Mouse (Mus musculus) telencephalon, adult 2 months (tissue): ENCODE results near the gene Katna1.
A peak's percentile ranks its signal among the peaks of the same experiment; 100 is the strongest.
"Not testable (repeated sequence)": the region's sequence is repeated elsewhere in the genome, so short reads cannot be mapped to it uniquely, and the experiment has no call there.

Source experiments
- DNase-seq: peaks from one replicate; pipeline ENCODE4 v3.0.0-alpha.2; 2011; ENCODE audit warnings: low read depth, low spot score

Gene Katna1

DNA sequence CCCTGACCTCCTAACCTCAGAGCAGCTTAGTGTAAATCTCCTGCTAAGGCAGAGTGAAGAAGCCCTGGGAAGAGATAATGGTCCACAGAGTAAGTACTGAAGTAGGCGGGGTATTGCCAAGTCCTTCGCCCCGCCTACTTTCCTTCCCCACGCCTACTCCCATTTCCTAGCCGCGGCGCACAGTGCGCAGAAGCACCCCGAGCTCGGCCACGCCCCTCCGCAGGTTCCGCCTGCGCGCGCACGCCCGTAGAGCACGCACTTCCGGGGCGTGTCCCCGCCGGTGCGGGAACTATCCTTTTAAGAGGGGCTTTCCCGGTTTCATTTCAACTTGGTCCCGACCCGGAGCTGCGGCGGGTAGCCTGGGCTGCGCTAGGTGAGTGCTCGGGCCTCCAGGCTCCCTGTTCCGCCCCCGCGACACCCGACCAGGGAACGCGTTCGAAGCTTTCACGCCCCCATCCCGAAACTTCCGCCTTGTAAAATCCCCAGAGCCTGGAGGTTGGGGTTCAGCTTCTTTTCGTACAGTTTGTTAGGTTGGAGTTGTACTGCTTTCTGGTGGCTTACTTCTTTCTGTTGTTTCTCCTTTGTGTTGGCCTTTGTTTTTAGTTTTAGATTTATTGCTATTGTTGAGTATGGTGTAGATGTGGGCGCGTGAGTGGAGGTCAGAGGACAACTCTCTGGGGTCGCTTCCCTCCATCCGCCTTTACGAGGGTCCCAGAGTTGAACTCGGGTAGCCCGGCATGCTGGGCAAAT, at the start of gene Katna1:
Gene Katna1 (plus strand): TSS at position 250 of the 750 bp plus-strand sequence.
- peak; percentile 88 for DNase-seq

DNA sequence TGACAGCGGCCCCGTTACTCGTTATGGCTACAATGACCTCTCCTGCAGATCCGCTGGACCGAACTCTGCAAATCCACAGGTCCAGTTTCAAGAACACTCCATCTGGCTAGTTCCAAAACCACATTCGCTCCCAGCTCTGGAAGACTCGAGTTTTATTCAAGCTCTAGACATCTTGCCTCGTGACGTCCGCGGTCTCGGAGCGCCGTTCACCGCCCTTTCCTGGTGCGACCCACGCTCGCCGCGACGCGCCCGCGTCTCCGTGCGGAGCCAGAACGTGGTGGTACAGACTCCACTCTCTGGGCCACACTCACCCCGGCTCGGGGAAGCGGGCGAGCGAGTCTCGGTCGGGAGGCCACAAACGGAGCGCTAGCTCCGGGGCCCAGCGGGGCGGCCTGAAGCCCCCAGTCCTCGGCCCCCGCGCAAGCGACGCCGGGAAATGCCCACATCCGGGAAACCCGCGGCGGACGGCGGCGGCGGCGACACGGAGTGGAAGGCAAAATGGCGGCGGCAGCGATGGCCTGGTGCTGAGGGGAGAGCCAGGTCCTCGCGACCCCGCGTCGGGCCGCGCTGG, 45.0 kb upstream of the Katna1 start, which contains the start of the genes Pcmt1 and Lats1:
Gene Pcmt1 (minus strand): TSS at position 406 of the 571 bp plus-strand sequence.
Gene Lats1 (plus strand): TSS at position 484 of the 571 bp plus-strand sequence.
- DNase-seq: peak; percentile 64

DNA sequence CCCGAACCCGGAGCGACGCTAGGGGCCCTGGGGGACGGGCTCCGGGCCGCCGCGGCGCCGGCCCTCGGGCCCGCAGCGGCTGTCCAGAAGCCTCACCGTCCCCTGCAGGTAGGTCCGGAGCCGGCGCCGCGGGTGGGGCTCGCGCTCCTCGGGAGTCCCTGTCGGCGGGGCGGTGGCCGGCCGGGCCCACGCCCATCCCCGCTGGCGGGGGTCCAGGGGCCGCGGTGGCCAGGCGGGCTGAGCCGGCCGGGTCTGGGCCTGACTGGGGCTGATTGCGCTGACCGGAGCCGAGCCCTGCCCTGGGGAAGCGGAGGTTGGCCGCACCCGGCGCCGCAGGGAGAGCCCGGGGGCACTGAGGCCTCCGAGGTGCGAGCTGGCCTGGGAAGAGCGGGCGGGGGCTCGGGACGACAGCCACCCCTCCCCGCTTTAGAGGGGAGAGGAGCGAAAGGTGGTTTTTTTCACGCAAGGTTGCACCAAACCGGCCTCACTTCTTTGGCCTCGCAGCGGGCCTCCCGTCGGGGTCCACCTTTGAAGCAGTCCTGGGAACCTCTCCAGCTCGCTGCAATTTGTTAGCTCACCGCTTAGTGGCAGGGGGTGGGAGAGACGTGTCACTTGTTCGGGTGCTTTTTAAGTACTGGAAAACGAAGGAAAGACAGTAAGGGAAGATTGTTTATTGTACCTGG, 44.3 kb upstream of the Katna1 start:
- peak; percentile 46 for DNase-seq

DNA sequence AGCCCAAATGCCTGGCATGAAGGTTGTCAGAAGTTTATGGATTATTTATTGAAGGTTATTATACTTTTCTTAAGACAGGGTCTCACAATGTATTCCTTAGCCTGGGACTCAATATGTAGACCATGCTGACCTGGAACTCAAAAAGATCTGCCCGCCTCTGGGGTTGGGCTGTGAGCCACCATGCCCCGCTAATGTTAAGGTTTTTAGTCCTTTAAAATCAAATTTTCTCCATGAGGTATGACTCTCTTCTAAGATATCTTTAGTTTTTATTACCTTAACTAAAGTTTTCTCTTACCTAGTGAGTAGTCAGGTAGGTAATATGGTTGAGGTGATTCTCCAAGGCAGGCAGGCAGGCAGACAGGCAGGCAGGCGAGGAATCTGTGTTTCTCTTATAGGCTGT, 43.6 kb upstream of the Katna1 start:
- DNase-seq: no peak

DNA sequence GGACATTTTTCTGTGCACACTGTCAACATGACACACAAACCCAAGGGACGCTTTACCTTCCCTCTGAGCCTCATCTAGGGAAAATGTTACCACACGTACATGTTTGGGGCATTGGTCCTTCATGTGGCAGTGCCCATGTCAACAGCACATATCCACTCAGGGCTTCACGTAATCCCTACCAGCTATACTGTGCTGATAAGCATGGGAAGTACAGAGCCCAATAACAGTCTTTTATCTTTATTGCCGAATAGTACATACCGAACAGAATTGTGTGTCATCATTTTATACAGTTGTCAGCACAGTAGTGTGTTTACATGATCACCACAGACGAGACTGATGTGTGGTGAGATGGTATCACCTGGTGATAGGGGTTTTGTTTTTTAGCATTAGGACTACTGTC, 38.9 kb upstream of the Katna1 start:
- DNase-seq: no peak

DNA sequence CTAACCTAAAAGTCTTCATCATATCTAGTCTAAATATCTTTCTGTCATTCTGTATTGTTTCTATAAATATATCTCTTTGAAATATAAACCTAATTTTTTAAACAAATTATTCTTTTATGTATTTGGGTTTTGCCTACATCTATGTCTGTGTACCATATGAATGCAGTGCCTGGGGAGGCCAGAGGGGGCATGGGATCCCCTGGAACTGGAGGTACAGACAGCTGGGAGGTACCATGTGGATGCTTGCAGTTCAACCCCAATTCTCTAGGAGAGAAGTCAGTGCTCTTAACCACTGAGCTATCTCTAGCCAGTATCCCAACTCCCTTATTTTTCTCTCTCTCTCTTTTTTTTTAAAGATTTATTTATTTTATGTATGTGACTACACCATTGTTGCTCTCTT, 30.5 kb upstream of the Katna1 start:
- no peak for DNase-seq

DNA sequence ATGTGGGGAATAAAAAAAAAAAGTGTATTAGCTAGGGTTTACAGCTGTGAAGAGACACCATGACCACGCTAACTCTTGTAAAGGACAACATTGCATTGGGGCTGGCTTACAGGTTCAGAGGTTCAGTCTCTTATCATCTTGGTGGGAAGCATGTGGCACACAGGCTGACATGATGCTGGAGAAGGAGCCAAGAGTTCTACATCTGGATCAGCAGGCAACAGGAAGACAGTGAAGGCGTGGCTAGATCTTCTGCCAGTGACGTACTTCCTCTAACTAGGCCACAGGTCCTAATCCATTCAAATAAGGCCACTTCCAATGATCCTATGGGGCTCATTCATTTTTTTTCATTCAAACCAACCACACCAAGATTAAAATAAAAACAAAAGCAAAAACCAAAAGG, 25.7 kb upstream of the Katna1 start:
- DNase-seq: no peak

DNA sequence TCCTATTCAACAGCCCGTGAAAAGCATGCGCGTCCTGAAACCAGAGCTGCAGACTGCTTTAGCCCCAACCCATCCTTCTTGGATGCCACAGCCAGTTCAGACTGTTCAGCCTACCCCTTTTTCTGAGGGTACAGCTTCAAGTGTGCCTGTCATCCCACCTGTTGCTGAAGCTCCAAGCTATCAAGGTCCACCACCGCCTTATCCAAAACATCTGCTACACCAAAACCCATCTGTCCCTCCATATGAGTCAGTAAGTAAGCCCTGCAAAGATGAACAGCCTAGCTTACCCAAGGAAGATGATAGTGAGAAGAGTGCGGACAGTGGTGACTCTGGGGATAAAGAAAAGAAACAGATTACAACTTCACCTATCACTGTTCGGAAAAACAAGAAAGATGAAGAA, 23.2 kb upstream of the Katna1 start:
- no peak for DNase-seq

DNA sequence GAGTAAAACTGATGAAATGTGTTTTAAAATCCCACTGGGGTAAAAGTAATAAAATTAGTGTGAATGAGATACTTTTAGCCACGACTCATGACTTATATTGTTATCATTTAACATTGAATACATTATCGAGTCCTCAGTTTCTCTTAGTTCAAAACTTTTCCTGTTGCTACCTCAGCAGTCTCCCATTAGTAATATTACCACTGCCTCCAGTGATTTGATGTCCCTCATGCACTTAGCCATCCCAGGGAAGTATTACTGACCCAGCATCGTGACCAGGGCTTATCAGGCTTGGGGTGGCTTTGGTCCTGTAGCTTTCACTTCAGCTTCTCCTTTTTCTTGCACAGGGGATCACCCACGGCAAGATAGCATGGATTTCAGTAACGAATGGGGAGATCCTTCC, 15.7 kb upstream of the Katna1 start:
- no peak for DNase-seq

DNA sequence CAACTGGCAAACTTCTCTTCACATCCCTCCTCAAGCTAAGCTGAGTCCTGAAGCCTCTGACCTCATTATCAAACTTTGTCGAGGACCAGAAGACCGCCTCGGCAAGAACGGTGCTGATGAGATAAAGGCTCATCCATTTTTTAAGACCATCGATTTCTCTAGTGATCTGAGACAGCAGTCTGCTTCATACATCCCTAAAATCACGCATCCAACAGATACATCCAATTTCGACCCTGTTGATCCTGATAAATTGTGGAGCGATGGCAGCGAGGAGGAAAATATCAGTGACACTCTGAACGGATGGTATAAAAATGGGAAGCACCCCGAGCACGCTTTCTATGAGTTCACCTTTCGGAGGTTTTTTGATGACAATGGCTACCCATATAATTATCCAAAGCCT, 13.3 kb upstream of the Katna1 start:
- no peak for DNase-seq

DNA sequence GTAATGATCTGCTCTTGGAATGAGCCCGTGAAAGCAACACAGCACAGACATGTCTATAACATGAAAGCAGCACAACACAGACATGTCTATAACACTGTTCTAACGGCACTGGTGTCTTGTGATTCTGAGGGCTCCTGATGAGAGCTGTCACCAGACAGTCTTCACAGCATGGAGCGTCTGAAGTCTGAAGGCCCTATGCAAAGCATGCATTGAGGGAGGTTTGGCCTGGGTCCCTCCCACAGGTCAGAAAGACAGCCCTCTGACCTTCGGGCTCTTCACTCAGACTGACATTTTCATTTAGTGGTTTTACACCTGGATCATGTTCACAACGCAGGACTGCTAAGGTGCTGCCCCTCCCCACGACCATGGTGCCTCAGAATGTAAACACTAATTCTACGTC, 10.7 kb upstream of the Katna1 start:
- DNase-seq: no peak

DNA sequence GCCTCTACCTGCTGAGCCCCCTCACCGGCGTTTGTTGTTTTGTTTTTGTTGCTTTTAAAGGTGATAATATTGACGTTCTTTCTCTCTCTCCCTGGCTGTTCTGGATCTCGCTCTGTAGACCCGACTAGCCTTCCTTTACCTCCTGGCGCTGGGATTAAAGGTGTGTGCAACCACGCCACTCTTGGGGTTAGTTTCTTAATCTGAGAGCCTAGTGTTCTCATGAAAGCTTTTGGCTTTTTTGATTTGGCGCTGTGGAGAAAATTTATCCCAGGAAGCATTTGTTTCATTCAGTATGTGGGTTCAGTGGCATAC, 657 bp downstream of the Katna1 start:
- DNase-seq: no peak

DNA sequence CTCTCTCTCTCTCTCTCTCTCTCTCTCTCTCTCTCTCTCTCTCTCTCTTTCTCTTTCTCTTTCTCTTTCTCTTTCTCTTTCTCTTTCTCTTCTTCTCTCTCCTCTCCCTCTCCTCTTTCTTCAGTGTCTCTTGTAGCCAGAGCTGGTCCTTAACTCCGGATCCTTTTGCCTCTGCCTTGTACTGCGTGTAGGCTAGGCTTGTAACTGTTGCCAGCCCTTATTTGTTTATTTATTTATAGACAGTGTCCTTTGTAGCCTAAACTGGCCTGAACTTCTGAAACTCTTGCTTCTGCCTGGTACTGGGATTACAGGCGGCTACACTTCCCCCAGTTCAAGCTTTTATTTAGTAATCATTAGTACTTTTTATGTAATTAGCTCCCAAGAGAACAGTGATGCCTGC, 1.2 kb downstream of the Katna1 start:
- DNase-seq: no peak

DNA sequence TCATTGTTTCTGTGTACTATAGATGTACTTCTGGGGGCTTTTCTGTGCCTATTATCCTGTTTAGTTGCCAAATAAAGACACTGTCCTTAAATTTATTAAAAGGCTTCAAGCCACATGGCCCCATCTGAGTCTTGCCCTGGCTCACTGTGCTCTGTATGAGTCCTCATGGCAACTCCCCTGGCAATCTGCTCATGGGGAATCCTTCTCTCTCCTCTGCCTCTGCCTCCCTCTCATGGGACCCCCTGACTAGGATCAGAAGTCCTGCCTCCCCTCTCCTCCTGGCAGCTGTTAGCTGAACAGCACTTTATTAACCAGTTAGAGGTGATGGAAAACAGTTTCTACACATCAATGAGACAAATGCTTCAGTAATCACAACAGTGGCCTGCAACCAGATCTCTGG, 5.8 kb downstream of the Katna1 start:
- DNase-seq: no peak

DNA sequence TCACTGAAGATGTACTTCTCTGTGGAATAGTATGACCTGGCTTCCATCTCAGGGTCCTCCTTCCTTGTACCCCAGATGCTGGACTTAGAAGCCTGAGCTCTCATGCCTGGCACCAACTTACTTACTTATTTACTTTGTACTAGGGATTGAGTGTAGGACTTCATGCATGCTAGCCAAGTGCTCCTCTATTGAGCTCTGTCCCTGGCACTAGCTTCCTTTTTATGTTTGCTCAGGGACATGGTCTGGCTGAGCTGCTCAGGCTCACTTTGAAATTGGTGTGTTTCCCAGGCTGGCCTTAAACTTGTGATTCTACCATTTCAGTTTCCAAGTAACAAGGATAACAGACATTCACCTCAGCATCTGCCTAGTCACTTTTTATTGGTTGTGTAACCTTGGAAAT, 11.3 kb downstream of the Katna1 start:
- DNase-seq: no peak

DNA sequence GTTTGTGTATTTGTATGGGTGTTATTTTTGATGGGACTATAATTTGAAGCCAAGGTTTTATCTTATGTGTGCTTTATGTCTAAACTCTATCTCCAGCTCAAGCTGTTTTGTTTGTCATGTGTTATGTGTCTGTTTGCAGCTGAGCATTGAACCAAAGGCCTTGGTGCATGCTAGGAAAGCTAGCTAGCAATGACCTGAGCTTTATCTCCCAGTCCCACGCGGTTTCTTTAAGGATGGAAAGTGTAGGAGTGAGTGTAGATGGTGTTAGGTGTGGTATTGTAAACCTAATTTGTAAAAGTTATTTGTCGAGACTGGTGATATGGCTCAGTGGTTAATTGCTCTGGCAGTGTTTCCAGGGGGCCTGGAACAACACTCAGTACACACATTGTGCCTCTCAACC, 12.1 kb downstream of the Katna1 start:
- DNase-seq: no peak

DNA sequence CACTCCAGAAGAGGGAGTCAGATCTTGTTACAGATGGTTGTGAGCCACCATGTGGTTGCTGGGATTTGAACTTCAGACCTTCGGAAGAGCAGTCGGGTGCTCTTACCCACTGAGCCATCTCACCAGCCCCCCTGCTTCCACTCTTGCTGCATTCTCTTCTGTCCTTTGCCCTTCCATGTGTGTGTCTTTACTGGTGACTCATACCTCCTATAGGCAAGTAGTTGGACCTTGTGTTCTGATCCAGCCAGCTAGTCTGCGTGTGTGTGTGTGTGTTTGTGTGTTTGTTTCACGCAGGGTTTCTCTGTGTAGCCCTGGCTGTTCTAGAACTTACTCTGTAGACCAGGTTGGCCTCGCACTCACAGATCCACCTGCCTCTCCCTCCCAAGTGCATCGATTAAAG, 19.7 kb downstream of the Katna1 start:
- not testable (repeated sequence) for DNase-seq

DNA sequence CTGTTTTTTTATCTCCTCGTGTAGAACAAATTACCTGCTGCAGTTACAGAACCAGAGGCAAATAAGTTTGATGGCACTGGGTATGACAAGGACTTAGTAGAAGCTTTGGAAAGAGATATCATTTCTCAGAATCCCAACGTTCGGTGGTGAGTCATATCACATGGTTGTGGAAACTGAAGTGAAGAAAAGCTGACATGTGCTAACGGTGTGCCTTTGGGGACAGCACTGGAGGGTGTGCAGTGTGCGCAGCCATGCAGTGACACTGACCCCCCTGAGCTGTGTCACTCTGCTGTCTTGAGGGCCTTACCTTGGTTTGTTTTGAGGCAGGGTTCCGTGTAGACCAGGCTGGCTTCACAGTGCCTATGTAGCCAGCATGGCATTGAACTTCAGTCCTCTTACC, 23.0 kb downstream of the Katna1 start:
- no peak for DNase-seq

DNA sequence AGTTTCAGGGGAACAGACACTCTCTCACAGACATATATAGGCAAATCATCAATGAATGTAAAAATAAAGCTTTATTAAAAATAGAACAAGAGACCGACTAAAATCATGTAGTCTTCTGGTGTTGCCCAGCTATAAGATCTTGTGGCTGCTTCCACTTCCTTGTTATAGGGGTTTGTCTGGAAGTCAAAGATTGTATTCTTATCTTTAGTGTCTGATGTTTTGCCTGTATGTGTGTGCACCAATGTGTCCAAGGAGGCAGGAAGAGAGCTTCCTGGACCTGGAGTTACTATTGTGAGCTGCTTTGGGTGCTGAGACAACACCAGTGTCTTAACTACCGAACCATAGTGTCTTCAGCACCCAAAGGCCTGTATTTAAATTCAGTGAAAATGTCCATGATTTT, 31.7 kb downstream of the Katna1 start:
- no peak for DNase-seq

DNA sequence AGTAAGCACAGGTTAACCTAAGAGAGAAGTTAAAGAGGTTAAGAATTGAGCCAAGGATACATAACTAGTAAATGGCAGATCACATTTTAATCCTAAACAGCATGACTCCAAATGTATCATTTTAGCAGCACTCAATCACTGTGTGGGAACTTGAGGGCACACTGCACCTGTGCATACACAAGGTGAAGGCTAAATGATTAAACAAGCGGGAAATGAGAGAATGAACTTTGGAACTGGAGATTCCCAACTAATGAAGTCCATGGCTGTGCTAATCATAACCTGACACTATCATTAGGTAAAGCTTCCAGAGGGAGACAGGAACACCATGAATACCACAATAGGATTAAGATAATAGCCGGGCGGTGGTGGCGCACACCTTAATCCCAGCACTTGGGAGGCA, 46.5 kb downstream of the Katna1 start:
- no peak for DNase-seq

DNA sequence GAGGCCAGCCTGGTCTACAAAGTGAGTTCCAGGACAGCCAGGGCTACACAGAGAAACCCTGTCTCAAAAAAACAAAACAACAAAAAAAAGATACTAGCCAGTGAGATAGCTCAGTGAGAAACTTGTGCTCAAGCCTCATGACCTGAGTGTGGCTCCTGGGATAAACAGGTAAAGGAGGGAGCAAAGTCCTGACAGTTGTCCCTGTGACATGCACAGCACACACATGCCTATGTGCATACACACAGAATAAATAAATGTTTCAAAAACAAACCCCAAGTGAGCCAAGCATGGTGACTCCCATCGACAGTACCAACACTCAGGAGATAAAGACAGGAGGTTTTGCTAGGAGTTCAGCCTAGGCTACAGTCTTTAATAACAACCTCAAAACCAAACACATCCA, 47.0 kb downstream of the Katna1 start:
- DNase-seq: no peak

DNA sequence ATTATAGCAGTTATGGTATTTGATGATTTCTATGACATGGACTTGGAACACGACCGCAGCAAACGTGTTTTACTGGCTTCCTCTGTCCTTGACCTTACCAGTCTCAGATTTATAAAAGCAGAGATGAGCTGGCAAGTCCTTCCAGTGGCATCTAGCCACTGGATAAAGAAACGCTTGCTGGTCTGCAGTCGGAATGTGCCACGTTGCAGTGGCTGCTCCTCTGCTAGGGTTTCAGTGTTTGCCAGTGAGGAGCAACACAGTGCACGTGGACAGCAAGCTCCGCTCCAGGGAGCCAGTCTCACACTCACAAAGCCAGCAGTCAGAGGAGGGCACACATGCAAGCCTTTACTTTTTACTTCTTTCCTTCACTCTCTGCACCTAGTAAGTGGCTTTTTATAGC, 49.6 kb downstream of the Katna1 start:
- no peak for DNase-seq

DNA sequence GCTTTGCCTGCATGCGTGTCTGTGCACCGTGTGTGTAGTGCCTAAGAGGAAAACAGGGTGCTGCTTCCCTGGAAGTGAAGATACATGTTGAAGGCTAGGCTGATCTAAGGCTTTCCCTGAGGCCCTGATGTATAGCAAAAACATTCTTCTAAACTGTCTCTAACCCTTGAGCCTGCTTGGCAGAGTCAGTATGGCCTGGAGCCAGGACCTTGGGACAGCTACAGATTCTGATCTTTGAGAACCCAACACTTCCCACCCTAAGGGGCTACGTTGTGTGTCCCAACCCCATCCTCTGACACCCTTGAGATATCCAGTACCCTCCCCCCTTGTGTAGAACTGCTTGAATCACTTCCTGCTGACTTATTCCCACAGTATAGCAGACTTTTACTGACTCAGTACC, 52.6 kb downstream of the Katna1 start:
- no peak for DNase-seq
